Mouse (Mus musculus) testis, postnatal 10 days (tissue): ENCODE measurements around the gene Map4k2.
"Not testable (repeated sequence)": the region's sequence is repeated elsewhere in the genome, so short reads cannot be mapped to it uniquely, and the experiment has no call there.

Experiments used
- DNase-seq: peaks from one replicate; pipeline ENCODE4 v3.0.0; 2021; ENCODE audit warnings: low spot score

Map4k2 gene

DNA sequence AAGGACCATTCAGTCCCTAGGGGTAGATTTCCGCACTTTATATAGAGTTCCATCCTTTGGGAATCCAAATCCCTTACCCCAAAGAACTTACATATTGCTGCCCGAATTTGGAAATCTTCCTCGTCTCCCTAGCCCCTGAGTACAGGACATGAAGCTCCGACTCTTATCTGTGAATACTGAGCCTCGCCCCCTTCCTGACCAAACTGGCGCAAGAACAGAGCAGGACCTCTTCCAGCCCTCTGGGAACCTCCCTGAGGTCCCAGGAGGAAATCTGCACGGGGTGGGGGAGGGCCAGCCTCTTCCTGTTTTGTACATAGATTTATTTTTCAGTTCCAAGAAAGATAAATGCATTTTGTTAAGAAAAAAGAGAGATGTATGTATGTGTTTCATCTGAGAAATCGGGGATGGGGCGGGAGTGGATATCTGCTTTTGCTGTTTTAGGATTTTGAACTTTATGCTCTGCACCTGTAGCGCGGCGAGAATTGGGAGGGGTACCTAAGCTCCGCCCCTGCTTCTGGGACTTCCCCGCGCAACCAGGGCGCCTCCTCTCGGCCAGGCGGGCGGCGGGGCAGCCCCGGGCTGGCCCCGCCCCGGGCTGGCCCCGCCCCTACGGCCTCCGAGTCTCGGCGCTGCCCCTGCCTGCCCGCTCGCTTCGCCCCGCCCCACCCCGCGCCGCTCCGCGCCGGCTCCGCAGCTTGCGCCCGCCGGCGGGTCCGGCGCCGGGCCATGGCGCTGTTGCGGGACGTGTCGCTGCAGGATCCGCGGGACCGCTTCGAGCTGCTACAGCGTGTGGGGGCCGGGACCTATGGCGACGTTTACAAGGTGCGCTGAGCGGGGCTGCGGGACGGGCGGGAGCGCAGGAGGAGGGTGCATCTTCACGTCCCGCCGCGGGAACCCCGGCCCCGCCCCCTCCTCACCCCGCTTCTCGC is at the start of gene Map4k2:
Gene Map4k2 (plus strand): TSS at position 612 of the 929 bp plus-strand sequence.
- DNase-seq: peak; percentile 93

DNA sequence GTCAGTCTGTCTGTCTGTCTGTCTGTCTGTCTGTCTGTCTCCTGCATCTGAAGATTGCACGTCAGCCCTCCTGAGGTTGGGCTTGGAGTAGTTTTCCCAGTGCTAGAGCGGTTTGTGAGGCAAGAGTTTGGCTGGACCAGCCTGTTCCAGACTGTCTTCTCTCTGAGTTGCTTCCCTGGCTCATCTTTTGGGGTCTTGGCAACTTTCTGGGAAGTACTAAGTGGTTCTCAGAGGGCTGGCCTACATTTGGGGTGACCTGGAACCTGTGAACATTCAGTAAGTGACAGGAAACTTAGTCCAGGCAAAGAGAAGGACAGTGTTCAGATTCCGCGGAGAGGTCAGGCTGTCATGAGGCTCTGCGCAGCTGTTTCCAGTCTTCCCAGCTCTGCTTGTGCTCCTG is 48.7 kb upstream of the Map4k2 start:
- DNase-seq: no peak

DNA sequence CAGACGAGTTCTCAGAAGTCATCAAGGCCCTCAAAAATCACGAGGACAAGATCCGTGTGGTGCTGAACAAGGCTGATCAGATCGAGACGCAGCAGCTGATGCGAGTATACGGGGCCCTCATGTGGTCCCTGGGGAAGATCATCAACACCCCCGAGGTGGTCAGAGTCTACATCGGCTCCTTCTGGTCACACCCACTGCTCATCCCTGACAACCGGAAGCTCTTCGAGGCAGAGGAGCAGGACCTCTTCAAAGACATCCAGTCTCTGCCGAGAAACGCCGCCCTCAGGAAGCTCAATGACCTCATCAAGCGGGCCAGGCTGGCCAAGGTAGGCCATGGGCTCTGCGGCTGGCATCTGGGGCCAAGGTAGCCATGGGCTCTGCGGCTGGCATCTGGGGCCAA is 46.6 kb upstream of the Map4k2 start:
- no peak for DNase-seq

DNA sequence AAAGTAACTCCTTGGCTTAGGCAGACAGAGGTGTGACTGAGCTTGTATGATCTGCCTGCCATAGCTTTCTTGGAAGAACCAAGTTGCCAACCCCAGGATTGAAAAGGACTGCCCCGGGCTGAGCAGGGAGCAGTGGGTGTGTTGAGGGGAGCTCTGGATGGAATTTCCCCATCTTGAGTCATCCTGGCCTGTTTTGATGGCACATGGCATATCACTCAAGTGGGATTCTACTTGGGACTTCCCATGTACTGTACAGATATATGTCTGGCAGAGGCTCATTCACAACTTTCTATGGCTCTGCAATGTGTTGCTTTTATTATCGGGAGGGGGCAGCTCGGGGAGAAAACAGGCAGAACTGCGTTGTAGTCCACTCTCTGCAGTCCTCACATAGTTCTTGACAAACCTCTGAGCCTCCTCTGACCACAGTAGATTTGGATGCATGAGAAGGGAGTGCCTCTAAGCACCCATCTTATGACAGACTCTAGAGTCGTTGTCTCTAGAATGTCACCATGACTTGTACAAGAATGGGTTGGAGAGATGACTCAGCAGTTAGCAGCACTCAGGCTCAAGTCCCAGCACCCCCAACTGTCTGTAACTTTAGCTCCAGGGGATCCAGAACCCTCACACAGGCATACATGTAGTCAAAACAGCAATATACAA is 44.3 kb upstream of the Map4k2 start:
- no peak for DNase-seq

DNA sequence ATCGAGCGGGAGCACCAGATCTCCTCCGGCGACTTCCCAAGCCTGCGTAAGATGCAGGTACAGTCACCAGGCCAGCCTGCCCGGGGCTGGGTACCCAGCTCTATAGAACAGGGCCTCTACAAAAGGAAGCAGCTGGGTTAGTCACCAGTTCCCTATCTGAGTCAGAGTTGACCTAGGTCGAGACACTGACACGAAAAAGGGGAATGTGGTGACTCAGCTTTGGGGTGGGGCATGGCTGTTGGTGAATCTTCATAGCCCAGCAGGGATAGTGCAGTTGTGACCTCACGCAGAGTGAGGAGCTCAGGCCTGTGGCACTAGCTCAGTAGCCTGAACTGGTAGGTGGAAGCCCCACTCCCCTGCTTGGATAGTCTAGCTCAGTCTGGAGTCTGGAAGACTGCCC is 43.3 kb upstream of the Map4k2 start:
- no peak for DNase-seq

DNA sequence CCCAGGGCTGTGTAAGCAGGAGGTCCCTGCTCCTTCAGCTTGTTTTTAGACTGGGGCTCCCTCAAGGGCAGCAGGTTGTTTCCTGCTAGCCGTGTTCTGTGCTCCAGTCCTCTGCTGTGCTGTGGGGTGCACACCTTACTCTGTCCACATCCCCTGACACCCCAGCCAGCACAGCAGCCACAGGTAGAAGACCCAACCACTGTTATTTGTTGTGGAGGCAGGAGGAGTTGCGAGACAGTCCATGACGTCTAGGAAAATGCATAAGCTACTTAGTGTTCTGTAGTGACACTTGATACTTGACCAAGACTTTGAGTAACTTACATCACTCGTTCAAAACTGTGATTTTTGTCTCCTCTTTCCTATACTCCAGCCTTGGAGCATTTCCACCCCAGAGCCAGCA is 41.9 kb upstream of the Map4k2 start:
- no peak for DNase-seq

DNA sequence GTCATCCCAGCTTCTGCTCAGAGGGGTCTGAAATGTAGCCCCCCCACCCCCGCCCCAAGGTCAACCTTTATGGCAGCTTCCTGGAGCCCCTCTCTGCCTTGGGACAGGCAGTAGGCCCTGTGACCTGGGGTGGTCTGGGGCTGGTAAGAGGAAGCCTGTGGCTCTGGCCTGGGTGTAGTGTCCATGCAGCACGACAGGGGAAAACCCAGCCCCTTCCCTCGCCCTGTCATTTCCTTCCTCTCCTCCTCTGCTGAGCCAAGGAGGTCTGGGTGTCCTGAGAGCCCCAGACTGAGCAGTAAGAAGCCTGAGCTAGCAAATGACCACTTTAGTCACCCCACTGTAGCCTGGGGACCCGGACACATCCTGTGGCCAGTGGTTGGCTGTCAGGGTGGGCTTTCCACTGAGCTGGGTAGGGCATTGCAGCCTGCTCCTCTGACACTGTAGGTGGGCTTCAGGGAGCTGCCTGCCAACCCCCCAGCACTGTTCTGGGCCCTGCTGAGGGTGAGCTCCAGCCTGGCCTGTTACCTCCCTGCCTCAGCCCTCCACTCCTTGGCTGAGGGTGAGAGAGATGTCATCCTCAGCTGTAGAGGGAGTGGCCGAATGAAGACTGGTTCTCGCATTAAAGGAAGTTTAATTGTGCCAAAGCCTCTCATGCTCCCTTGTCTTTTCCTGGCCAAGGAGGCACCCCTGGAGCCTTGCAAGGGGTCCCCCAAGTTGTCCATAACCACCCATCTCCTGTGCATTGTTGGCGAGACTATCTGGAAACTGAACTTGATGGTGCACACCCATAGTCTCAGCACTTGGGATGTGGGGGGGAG is 41.3 kb upstream of the Map4k2 start:
- no peak for DNase-seq

DNA sequence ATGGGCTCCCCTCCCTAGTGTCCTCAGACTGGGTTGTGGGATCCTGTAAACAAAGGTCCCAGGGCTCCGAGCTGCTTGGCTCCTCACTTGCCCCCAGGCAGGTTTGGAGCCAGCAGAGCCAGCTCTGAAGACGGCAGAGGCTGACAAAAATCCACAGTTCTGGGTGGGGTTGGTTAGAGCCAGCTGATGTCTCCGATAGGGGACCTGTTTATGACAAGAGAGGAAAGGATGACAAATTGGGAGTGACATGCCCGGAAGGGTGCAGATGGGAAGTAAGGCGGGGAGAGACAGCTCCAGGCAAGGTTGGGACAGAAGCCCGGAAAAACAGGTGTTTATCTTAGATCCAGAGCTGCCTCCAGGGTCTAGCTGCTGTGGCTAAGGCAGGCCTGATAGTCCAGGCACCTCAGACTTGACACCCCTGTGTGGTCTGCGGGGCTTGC is 40.5 kb upstream of the Map4k2 start:
- no peak for DNase-seq

DNA sequence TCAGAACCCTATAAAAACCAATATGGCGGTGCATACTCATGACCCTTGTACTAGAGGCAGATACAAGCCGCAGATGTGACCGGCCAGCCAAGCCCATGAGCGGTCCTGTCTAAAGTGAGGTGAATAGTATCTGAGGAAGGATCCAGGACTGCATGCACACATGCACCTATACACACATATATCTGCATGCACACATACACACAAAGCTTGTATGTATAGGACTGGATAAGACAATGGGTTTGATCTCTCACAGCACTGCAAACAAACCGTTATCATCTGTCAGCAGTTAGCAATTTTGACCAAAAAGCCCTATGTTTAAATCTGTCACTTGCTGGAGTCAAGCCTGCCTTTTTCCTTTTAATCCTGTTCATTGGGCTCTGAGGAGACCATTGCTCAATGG is 38.8 kb upstream of the Map4k2 start:
- DNase-seq: no peak

DNA sequence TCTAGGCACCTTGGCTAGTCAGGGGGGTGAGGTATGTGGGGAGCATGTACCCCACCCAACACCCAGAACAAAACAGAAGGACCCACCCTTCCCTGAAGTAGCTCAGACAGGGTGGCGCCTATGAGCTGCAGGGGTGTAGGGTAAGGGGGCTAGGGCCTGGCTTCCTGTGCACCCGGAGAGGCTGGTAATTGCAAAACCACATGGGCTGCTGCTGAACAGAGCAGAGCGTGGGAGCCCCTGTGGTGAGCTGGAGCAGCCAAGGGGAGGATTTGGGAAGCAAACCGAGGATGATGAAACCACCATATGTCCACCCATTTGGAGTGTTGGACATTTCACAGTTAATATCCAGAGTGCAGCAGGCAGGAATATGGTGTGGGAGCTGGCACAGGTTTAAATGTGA is 38.4 kb upstream of the Map4k2 start:
- DNase-seq: no peak

DNA sequence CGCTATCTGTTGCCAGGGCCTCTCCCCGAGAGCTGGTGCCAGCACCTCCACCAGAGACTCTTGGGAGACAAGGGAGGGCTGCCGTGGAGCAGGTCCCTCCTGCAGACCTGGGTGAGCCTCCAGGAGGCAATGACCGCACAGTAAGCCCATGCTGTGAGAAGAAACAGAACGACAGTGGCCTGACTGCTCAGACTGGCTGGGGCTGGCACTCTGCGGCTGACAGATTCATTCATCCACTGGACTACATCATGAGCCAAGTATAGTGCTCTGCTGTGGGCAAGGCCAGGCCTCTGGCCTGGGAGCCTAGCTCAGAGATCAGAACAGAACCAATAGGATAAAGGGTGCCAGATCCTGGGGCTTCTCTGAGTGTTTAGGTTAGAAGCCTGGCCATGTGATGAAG is 37.1 kb upstream of the Map4k2 start:
- no peak for DNase-seq

DNA sequence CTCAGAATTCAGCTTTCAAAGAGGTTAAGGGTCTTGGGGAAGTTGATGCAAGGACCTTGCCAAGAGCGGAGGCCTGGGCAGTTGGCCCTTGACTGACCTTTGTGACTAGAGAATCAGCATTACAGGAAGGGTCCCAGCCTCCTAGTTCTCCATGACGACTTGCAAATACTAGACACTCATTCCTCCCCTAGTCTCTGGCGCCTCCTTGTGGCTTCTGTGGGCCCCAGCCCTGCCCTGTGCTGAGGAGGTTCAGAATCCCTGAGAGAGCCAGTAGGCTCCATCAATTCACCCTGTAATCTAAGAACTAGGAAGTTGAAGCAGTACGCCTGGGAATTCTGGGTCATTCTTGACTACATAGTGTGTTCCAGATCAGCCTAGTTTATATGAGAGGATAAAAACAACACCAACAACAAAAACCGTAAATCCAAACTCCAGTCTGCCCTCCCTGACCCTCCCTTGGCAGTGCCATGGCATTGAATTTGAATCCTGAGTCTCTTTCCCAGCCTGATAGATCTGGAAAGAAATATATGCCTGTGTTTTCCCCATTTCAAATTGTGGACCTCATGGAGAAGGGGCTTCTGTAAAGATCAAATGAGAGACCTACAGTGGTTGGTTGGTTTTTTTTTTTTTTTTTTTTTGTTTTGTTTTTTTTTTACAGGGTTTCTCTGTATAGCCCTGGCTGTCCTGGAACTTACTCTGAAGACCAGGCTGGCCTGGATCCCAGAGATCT is 36.0 kb upstream of the Map4k2 start:
- DNase-seq: peak; percentile 96

DNA sequence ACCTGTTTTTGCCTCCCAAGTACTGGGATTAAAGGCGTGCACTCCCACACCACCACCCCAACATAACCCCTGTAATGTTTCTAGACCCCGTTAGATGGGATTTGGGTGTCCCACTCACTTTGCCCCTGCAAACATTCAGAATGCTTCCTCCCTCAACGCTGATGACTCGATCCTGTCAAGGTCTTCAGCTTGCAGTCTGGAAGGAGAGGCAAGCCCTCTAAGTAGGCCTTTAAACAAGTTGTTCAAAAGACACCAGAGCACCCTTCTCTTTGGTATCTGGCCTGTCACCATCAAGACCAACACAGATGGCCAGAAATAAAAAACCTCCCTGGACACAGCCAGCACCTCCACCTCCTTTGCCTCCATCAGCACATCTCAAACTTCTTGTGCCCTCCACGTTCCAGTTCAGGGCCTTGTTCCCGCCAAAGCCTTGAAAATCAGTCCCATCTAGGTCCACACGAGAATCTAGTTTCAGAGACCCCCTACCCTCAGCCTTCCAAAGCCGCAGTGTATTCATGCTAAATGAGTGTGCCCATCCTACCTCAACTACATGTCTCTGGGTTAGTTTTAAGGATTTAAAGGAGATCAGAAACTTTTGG is 35.3 kb upstream of the Map4k2 start:
- no peak for DNase-seq

DNA sequence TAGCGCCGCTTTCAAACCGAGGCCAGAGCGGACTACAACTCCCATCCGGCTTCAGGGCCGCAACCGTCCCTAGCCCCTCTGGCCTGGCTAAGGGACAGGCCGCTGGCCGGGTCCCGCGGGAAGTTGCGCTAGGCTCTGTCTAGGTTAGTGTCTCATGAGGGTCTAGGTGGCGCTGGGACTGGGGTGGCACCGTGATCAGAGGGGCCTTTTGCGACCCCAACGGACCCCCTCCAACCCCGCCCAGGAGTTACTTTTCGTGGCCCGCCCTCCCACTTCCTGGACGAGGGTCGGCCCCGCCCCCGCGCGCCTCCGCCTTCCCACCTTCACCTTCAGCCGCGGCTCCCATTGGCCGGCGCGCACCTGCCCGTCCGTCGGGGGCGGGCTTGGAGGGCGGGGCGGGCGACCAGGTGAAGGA is 34.8 kb upstream of the Map4k2 start, which contains the start of gene Cdc42bpg:
Gene Cdc42bpg (plus strand): TSS at position 320 of the 415 bp plus-strand sequence.
- peak; percentile 92 for DNase-seq

DNA sequence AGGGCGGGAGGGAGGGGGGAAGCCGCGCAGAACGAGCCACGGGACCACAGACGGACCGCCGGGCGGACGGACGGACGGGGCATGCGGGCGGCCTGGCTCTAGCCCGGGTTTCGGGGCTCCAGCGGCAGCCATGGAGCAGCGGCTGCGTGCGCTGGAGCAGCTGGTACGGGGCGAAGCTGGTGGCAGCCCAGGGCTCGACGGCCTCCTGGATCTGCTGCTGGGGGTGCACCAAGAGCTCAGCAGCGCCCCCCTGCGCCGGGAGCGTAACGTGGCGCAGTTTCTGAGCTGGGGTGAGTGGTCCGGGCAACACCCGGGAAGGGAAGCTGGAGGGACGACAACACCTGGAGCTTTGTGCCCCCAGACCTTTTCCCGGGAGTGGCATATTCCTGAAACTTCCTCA is 34.3 kb upstream of the Map4k2 start:
- peak; percentile 93 for DNase-seq

DNA sequence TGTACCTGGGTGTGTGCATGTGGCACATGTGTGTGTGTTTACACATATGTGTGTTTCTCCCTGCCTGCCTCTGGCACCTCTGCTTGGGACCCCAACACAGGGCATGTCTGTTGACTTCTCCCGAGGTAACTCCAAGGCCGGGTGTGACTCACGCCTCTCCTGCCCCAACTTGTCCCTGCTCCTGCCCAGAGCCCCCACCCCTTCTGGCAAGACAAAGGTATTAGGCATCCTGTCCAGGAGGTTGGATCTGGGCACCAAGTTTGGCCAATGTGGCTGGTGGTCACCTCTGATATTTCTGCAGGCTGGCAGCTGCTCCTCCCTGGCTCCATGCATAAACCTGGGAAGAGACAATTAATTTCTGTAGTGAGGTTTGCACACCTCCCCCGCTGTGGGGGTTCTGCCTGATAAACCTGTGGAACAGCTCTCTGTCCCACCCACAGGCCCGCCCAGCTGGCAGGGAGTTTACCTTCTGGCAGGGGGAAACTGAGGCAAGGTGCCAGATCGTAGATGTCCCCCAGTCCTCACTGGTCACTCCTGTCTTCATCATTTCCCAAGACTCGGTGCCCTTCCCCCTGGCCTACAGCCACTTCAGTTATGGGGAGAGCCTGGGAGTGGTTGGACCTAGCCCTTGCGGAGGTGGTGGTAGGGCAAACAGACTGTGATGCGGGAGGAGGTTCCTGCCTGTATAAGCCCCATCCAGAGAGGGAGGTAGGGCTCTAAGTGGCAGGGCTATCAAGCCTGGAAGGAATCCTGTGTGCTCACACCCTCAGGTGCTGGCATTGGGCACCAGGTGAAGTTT is 33.0 kb upstream of the Map4k2 start:
- no peak for DNase-seq

DNA sequence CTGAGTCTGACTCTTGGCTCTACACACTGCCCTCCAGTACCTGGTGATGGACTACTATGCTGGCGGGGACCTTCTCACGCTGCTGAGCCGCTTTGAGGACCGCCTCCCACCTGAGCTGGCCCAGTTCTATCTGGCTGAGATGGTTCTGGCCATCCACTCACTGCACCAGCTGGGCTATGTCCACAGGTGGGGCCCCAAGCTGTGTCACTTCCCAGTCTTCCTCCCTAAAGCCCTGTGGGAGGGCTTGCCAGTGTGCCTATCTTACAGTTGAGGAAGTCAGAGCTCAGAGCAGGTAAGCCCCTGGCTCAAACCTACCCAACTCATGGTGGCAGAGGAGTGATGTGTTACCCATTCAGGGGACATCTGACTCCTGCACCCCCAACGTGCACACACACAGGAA is 30.8 kb upstream of the Map4k2 start:
- no peak for DNase-seq

DNA sequence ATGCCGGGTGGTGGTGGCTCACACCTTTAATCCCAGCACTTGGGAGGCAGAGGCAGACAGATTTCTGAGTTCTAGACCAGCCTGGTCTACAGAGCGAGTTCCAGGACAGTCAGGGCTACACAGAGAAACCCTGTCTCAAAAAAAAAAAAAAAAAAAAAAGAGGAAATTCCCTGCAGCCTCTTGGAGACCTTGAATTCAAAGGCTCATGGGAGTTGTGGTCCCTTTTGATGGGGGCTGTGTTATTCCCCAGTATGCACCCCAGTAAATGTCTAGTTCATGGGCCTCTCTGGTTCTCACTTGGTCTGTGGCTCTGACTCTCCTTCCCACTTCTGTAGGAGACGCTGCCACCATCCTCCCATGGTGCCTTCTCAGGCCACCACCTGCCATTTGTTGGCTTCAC is 29.2 kb upstream of the Map4k2 start:
- not testable (repeated sequence) for DNase-seq

DNA sequence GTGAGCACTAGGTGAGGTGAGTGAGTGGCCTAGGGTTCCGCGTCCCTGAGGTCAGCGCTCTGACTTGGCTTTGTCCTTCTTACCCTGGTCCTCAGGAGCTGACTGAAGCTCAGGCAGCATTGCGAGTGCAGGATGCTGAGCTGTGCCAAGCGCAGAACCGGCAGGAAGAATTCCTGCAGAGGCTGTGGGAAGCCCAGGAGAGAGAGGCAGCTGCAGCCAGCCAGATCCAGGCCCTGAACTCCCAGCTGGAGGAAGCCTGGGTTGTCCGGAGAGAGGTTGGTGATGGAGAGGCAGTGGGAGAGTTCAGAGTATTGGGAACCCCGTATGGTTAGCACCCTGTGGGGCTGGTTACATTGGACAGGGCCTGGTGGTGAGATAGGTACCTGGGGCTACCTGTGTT is 27.1 kb upstream of the Map4k2 start:
- DNase-seq: no peak

DNA sequence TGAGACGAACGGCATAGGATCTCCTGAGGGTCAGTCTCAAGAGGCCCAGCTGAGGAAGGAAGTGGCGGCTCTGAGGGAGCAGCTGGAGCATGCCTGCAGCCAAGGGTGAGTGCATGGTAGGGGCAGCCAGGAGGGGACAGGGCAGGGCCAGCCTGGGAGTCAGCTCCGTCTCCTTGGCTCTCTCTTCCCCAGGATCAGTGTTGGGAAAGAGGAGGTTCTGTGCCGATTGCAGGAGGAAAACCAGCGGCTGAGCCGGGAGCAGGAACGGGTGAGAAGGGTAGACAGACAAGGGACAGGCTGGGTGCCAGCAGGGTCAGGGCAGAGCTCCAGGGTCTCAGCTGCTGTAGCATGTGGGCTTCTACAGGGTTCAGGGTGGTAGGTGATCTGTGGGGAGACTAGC is 26.4 kb upstream of the Map4k2 start:
- no peak for DNase-seq

DNA sequence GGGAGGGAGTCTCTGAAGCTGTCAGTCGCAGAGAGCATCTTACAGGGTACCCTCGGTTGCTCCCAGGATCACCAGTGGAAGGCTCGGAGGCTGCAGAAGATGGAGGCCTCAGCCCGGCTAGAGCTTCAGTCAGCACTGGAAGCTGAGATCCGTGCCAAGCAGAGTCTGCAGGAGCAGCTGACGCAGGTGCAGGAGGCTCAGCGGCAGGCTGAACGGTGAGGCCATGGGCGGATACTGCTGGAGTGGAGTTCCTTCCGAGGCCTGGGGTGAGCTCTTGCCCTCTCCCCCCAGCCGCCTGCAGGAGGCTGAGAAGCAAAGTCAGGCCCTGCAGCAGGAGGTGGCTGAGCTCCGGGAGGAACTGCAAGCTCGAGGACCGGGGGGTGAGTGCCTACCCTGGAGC is 25.4 kb upstream of the Map4k2 start:
- no peak for DNase-seq
